In genomic region chr10:75995463-75995862, GRCm38 (mm10) we compare ENCODE assay signal across 22 mouse cellular contexts. TPM values are rescaled to one million over a fixed set of nuclear protein-coding genes. Genes with fewer than 3 reads are reported as not detected.
DNase-seq lines count a peak whose midpoint lies in the region; ATAC-seq and TF ChIP-seq lines count a peak whose summit lies in the region.
"Had no signal": no experiment of that assay in that cellular context is flagged by ENCODE, and none has a peak within 500 bp of the region (broad histone marks: within the 10 kb centered on the region; RNA-seq: fewer than 3 reads in every experiment).

No protein-coding gene starts in this region.

- no peak overlapping the region for H3K4me3 ChIP-seq in cerebellum, adult 2 months (replicated peaks; ENCODE audit: insufficient read depth, low read depth, low read length)
- H3K4me3 ChIP-seq: forebrain, embryonic 13.5 days; hindbrain, embryonic 12.5 days had no signal

- ATAC-seq in cerebellum, adult (ENCODE audit: insufficient number of reproducible peaks, low FRiP score, low TSS enrichment): peak; percentile 56
- ATAC-seq: hindbrain, embryonic 16.5 days; inflammation-experienced regulatory T-cells, adult 6 months; intestine, postnatal 0 days had no signal

- no peak for TF ChIP-seq CTCF in cerebellum, adult 2 months (IDR thresholded peaks at IDR 0.05; ENCODE audit: borderline replicate concordance, insufficient read depth, low read depth, low read length)

- DNase-seq in cerebellum, postnatal 4 days (ENCODE audit: low spot score in 2 of 2): no peak
- peak; percentile 53 for DNase-seq in brain, adult 2 months (ENCODE audit: low read depth, low spot score)
- DNase-seq in cerebellum, adult 2 months: peak; percentile 60 to 65
- DNase-seq in cerebellum, postnatal 10 days: peak; percentile 15
- DNase-seq in urinary bladder, adult 18-20 months (ENCODE audit: low spot score in 2 of 2): no peak
- DNase-seq in urinary bladder, postnatal 36 days (ENCODE audit: low spot score in 2 of 2): no peak
- no peak for DNase-seq in testis, postnatal 14 days (ENCODE audit: low spot score)
- DNase-seq: adrenal gland, postnatal 10 days; B cell, adult 2 months; gastrocnemius, postnatal 25 days; heart, postnatal 10 days; heart, postnatal 4 days had no signal

- WGBS in cerebellum, adult 2 months: 26% methylated on average over 11 of the region's 11 CpGs

- no peaks in the 10 kb centered on the region for H3K27me3 ChIP-seq in cerebellum, adult 2 months (ENCODE audit: control insufficient read depth, insufficient read depth, low read length)
- H3K27me3 ChIP-seq: forebrain, embryonic 13.5 days; hindbrain, embryonic 12.5 days had no signal

- H3K27ac ChIP-seq in cerebellum, adult 2 months (ENCODE audit: insufficient read depth, low read length): peak overlapping the region; percentile 90
- H3K27ac ChIP-seq: forebrain, embryonic 13.5 days; hindbrain, embryonic 12.5 days had no signal

- TF ChIP-seq POLR2A in cerebellum, adult 2 months (IDR thresholded peaks at IDR 0.05; ENCODE audit: borderline replicate concordance, insufficient read depth, low read length): no peak

- H3K4me1 ChIP-seq in cerebellum, adult 2 months (ENCODE audit: control insufficient read depth, insufficient read depth, low read length): peaks cover 25% of the 10 kb centered on the region
- H3K4me1 ChIP-seq: forebrain, embryonic 13.5 days; hindbrain, embryonic 12.5 days had no signal

RNA-seq across cellular contexts. Expression of gene Zfp280b, which starts 37.0 kb away (rescaled TPM):
- polyA plus RNA-seq in cerebellum, adult 2 months (2012; rRNA removed): 17.9 and 18.1 TPM in 2 replicates

RNA-seq across cellular contexts. Expression of gene Gm5134, which starts 41.1 kb away (rescaled TPM):
- 0.08 TPM in 1 of 2 replicates, not detected in the other for polyA plus RNA-seq in cerebellum, adult 2 months (2012; rRNA removed)
- polyA plus RNA-seq: forebrain, postnatal 0 days; G1E; heart, embryonic 14.5 days; hindbrain, embryonic 12.5 days; hindbrain, embryonic 16.5 days; intestine, postnatal 0 days had no signal

RNA-seq across cellular contexts. Expression of gene Vpreb3, which starts 52.6 kb away (rescaled TPM):
- 0.21 and 1.00 TPM in 2 replicates for polyA plus RNA-seq in cerebellum, adult 2 months (2012; rRNA removed)
- polyA plus RNA-seq: cortical plate, adult 2 months; forebrain, embryonic 13.5 days; G1E; intestine, postnatal 0 days had no signal

RNA-seq across cellular contexts. Expression of gene Gm867, which starts 55.0 kb away (rescaled TPM):
- polyA plus RNA-seq in cerebellum, adult 2 months (2012; rRNA removed): 0.54 and 0.70 TPM in 2 replicates
- polyA plus RNA-seq: forebrain, embryonic 13.5 days; G1E; inflammation-experienced regulatory T-cells, adult 6 months; intestine, postnatal 0 days had no signal

RNA-seq across cellular contexts. Expression of gene Mmp11, which starts 59.2 kb away (rescaled TPM):
- polyA plus RNA-seq in cerebellum, adult 2 months (2012; rRNA removed): 2.3 and 3.0 TPM in 2 replicates
- polyA plus RNA-seq: G1E had no signal

Comparison
In these comparisons a context has a peak if more than half of its experiments do, and no peak if none do; other contexts are left out.
1. DNase-seq: peak in brain, adult 2 months (single experiment), cerebellum, adult 2 months (2 of 2) and cerebellum, postnatal 10 days (2 of 2); none in cerebellum, postnatal 4 days (0 of 2), urinary bladder, adult 18-20 months (0 of 2), urinary bladder, postnatal 36 days (0 of 2) and testis, postnatal 14 days (single experiment).